Mouse (Mus musculus) CD4-positive, CD25-positive, alpha-beta regulatory T cell, adult 2 months (primary cell): ENCODE measurements around the gene Mrpl53.

Experiments used
- DNase-seq: peaks from one replicate; pipeline ENCODE4 v3.0.0-alpha.2; 2012; ENCODE audit warnings: low read depth, low spot score

Gene Mrpl53

GRCm38 (mm10) chr6:83145209-83145608 is 36.4 kb downstream of the Mrpl53 start:
- no peak for DNase-seq

GRCm38 (mm10) chr6:83145805-83146204 is 37.0 kb downstream of the Mrpl53 start:
- no peak for DNase-seq

GRCm38 (mm10) chr6:83147280-83147679 is 38.4 kb downstream of the Mrpl53 start:
- no peak for DNase-seq

- DNase-seq = no peak
Observed at GRCm38 (mm10) chr6:83151721-83152120, 42.9 kb downstream of the Mrpl53 start.

- DNase-seq = no peak
Observed at GRCm38 (mm10) chr6:83153038-83153437, 44.2 kb downstream of the Mrpl53 start.

- DNase-seq = no peak
Observed at GRCm38 (mm10) chr6:83153485-83153884, 44.6 kb downstream of the Mrpl53 start.

- DNase-seq = peak; percentile 31
Observed at GRCm38 (mm10) chr6:83155552-83156238, 46.9 kb downstream of the Mrpl53 start.

- DNase-seq = peak; percentile 73
Observed at GRCm38 (mm10) chr6:83156259-83156684, 47.4 kb downstream of the Mrpl53 start, which contains the start of the genes Wdr54 and 1700003E16Rik. Gene Wdr54, minus strand, starts transcription at chr6:83156397. Gene 1700003E16Rik, plus strand, starts transcription at chr6:83156404.

GRCm38 (mm10) chr6:83159456-83159855 is 50.6 kb downstream of the Mrpl53 start:
- DNase-seq = peak; percentile 84
